Mouse (Mus musculus) liver, adult 10 weeks (tissue): ENCODE results near the gene Bnip1. TPM values are rescaled to one million over a fixed set of nuclear protein-coding genes. Genes with fewer than 3 reads are reported as not detected.

Experiments
- polyA plus RNA-seq: library from polyadenylated mRNA; stranded (reverse); fragments of 350-450 nt; fragmentation: Illumina TruSeq; extraction: RNeasy Lipid Tissue Mini Kit (QIAGEN cat#74804); gene quantifications from one replicate; pipeline ENCODE4 v1.2.3, GENCODE M21; 2014; ENCODE audit warnings: low read depth, low replicate concordance

The Bnip1 gene
- polyA plus RNA-seq = 15.7 TPM

GRCm38 (mm10) chr17:26780750-26781571, at the start of gene Bnip1:
Bnip1 (plus strand) TSS chr17:26781066.

Other genes with a start within 250 kb of the Bnip1 start
- gene Ergic1, start 219.6 kb upstream of the Bnip1 start, polyA plus RNA-seq = 32.7 TPM
- 82.2 TPM for gene Dusp1, start 218.9 kb upstream of the Bnip1 start, polyA plus RNA-seq
- 27.1 TPM for gene Atp6v0e, start 117.8 kb upstream of the Bnip1 start, polyA plus RNA-seq
- 19.5 TPM for gene Crebrf, start 65.4 kb upstream of the Bnip1 start, polyA plus RNA-seq
- gene Nkx2-5, start 63.9 kb downstream of the Bnip1 start, polyA plus RNA-seq = not detected
- gene Kifc5b, start 136.0 kb downstream of the Bnip1 start, polyA plus RNA-seq = not detected
- gene Phf1, start 152.0 kb downstream of the Bnip1 start, polyA plus RNA-seq = 1.9 TPM
- gene Cuta, start 158.5 kb downstream of the Bnip1 start, polyA plus RNA-seq = 20.1 TPM
- 0.29 TPM for gene Syngap1, start 160.2 kb downstream of the Bnip1 start, polyA plus RNA-seq
- 5.8 TPM for gene Zbtb9, start 192.1 kb downstream of the Bnip1 start, polyA plus RNA-seq
- gene Bak1, start 247.9 kb downstream of the Bnip1 start, polyA plus RNA-seq = 1.5 TPM